Comparison of ENCODE assay signal across 8 mouse cellular contexts in genomic region chr12:4080311-4080710, GRCm38 (mm10). TPM values are rescaled to one million over a fixed set of nuclear protein-coding genes. Genes with fewer than 3 reads are reported as not detected.
DNase-seq lines count a peak whose midpoint lies in the region; ATAC-seq and TF ChIP-seq lines count a peak whose summit lies in the region.

No protein-coding gene starts in this region.

- TF ChIP-seq POLR2A in spleen, adult 2 months (IDR thresholded peaks at IDR 0.05; ENCODE audit: low read depth, low read length) = no peak

- H3K4me3 ChIP-seq in ES-E14 (ENCODE audit: insufficient read depth in 1 of 2, low read depth in 1 of 2, low read length in 2 of 2, poor library complexity in 1 of 2, severe bottlenecking in 1 of 2) = no peak overlapping the region
- no peak overlapping the region for H3K4me3 ChIP-seq in spleen, adult 2 months (ENCODE audit: extremely low read depth, insufficient read depth, insufficient read length)

- no peak overlapping the region for H3K9ac ChIP-seq in ES-E14 (ENCODE audit: insufficient read depth, low read depth, low read length, poor library complexity, severe bottlenecking)

- TF ChIP-seq CTCF in spleen, adult 2 months (IDR thresholded peaks at IDR 0.05; ENCODE audit: extremely low read depth, insufficient read depth, insufficient read length, insufficient replicate concordance) = peak; percentile 52; the same call in 1 of the 2 replicates

- no peaks in the 10 kb centered on the region for H3K27me3 ChIP-seq in spleen, adult 2 months (ENCODE audit: control insufficient read depth, insufficient read depth, low read length)

- H3K4me1 ChIP-seq in ES-E14 (ENCODE audit: control insufficient read depth in 2 of 2, insufficient read depth in 2 of 2, low read length in 2 of 2, poor library complexity in 1 of 2) = peaks cover 0 to 7% of the 10 kb centered on the region in 2 experiments; a peak in 1 of 4 replicates
- H3K4me1 ChIP-seq in spleen, adult 2 months (ENCODE audit: control insufficient read depth, insufficient read depth, insufficient read length) = peaks cover 2% of the 10 kb centered on the region

- H3K27ac ChIP-seq in ES-E14 (ENCODE audit: insufficient read depth, low read depth, low read length, poor library complexity, severe bottlenecking) = no peak overlapping the region
- no peak overlapping the region for H3K27ac ChIP-seq in spleen, adult 2 months (ENCODE audit: insufficient read depth, low read length)

- in situ Hi-C loops in ES-E14 (cut with MboI; ENCODE audit: low sequenced_read_pairs in 2 of 2, unreplicated experiment in 2 of 2) = no loop called here

- ATAC-seq in megakaryocyte, adult 5-6 weeks (ENCODE audit: poor library complexity, severe bottlenecking) = no peak

- peaks cover 3% of the 10 kb centered on the region; the same call in 1 of the 2 replicates for H3K36me3 ChIP-seq in ES-E14 (ENCODE audit: control insufficient read depth, insufficient read depth, low read length, poor library complexity, severe bottlenecking)
- H3K36me3 ChIP-seq in spleen, adult 2 months (ENCODE audit: control insufficient read depth, insufficient read depth, low read length) = no peaks in the 10 kb centered on the region

- DNase-seq in CD4-positive helper T cell, adult 2 months (ENCODE audit: low read depth, low spot score) = peak; percentile 76
- peak; percentile 61 for DNase-seq in ES-E14 (ENCODE audit: low read depth, low spot score)
- DNase-seq in c-Kit-positive CD71-positive TER-119-positive erythroid progenitor cells, embryonic 14.5 days (ENCODE audit: low spot score) = peak; percentile 70
- DNase-seq in gastrocnemius, adult 8-10 months (ENCODE audit: low spot score in 2 of 2) = peak; percentile 42 to 53
- peak; percentile 53 to 90 for DNase-seq in layer of hippocampus, adult 8-10 months (ENCODE audit: low spot score in 2 of 2)
- DNase-seq in lung, postnatal 25 days (ENCODE audit: low spot score) = peak; percentile 68
- DNase-seq in spleen, adult 2 months (ENCODE audit: low read depth in 1 of 2, low spot score in 2 of 2) = peak; percentile 45 to 69

- no peaks in the 10 kb centered on the region for H3K9me3 ChIP-seq in ES-E14 (ENCODE audit: control insufficient read depth, insufficient read depth, low read depth, low read length)

- 0% methylated on average over 2 of the region's 2 CpGs for WGBS in spleen, adult 2 months

TF ChIP-seq in ES-E14, 5 proteins besides CTCF, POLR2A, EP300 and RAD21:
- TF ChIP-seq ZC3H11A (IDR thresholded peaks at IDR 0.05; ENCODE audit: borderline replicate concordance, low read depth, low read length) (peak; percentile 98), MAFK (IDR thresholded peaks at IDR 0.05; ENCODE audit: insufficient read depth, low read depth, low read length) (no peak)

RNA-seq across cellular contexts. Expression of gene Dnajc27, which starts 2.1 kb away (rescaled TPM):
- 10.1 and 12.8 TPM in 2 replicates for total RNA-seq in ES-E14 (2012; rRNA removed)
- 10 to 100 TPM; 30.6 to 46.6 (median 38.2) TPM for total RNA-seq in gastrocnemius, adult 8-10 months (2022)
- total RNA-seq in layer of hippocampus, adult 8-10 months (2022) = 10 to 100 TPM; 77.2 to 91.1 (median 82.4) TPM
- polyA plus RNA-seq in spleen, adult 2 months (2012; rRNA removed) = 5.4 and 6.1 TPM in 2 replicates
- 1.5 and 2.1 TPM in 2 replicates for total RNA-seq in megakaryocyte, adult 5-6 weeks (2015)
- 2.1 and 4.3 TPM in 2 replicates for total RNA-seq in megakaryocyte, adult 5-6 weeks (2017)

RNA-seq across cellular contexts. Expression of gene Efr3b, which starts 41.6 kb away (rescaled TPM):
- total RNA-seq in ES-E14 (2012; rRNA removed) = 3.5 and 5.1 TPM in 2 replicates
- 1 to 10 TPM; 2.0 to 5.9 (median 3.4) TPM for total RNA-seq in gastrocnemius, adult 8-10 months (2022)
- total RNA-seq in layer of hippocampus, adult 8-10 months (2022) = 100 to 1,000 TPM; 109 to 118 (median 115) TPM
- polyA plus RNA-seq in spleen, adult 2 months (2012; rRNA removed) = 0.97 and 2.0 TPM in 2 replicates
- total RNA-seq in megakaryocyte, adult 5-6 weeks (2015) = 0.09 and 0.30 TPM in 2 replicates
- total RNA-seq in megakaryocyte, adult 5-6 weeks (2017) = 0.04 TPM in 2 replicates

RNA-seq across cellular contexts. Expression of gene Adcy3, which starts 52.6 kb away (rescaled TPM):
- 14.1 and 28.2 TPM in 2 replicates for total RNA-seq in ES-E14 (2012; rRNA removed)
- total RNA-seq in gastrocnemius, adult 8-10 months (2022) = 1 to 10 TPM in 3 of 4 experiments, under 1 TPM in 1; 0.85 to 1.5 (median 1.3) TPM
- 10 to 100 TPM; 45.8 to 57.2 (median 51.6) TPM for total RNA-seq in layer of hippocampus, adult 8-10 months (2022)
- 9.0 and 9.6 TPM in 2 replicates for polyA plus RNA-seq in spleen, adult 2 months (2012; rRNA removed)
- 0.38 and 2.5 TPM in 2 replicates for total RNA-seq in megakaryocyte, adult 5-6 weeks (2015)
- total RNA-seq in megakaryocyte, adult 5-6 weeks (2017) = 0.77 and 1.0 TPM in 2 replicates

Comparison
In these comparisons a context has a peak if more than half of its experiments do, and no peak if none do; other contexts are left out.
1. RNA of gene Efr3b, which starts 41.6 kb away (total RNA-seq): 109 to 118 TPM in layer of hippocampus, adult 8-10 months; 3.5 to 5.1 TPM in ES-E14, 2.0 to 5.9 TPM in gastrocnemius, adult 8-10 months and 0.04 to 0.30 TPM in megakaryocyte, adult 5-6 weeks; every median in the first group is over 10 times any median in the second.
2. Peak in every context shown above with its lines, with median percentiles within 50 percentile points of each other: DNase-seq.